ENCODE assay signal across 1 mouse cellular context in the genomic region with DNA sequence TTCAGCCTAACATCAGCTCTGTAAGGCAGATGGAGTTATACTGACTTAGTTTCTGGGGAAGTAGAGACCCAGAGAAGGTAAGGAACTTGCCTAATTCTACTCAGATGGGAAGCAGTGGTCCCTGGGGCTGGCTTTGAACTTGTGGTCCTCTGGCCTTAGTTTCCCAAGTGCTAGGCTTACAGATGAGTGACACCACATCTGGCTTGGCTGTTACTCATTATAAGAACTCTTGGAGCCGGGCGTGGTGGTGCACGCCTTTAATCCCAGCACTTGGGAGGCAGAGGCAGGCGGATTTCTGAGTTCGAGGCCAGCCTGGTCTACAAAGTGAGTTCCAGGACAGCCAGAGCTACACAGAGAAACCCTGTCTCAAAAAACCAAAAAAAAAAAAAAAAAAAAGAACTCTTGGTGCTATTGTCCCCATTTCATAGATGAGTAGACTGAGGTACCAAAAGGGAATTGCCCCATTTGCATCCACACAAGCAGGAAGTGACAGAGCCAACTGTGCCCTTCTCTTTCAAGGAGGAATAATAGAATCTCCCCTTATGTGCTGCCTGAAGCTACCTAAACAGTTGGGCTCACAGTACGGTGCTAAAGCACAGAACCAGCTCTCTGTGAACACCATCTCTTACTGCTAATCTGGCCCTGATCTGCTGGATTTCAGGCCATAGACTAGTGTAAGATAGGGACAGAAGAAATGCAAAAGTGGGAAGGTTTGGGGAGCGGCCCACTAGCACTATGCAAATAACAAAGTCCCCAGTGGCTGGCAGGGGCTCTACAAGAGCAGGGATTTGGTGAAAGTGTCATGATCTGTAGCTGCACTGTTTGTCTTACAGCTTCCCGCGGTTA.
TF ChIP-seq lines count a peak whose summit lies in the region.

No protein-coding gene starts in this region.

TF ChIP-seq in CH12.LX, 34 proteins besides CTCF, POLR2A, EP300 and RAD21 (continued from another document):
- TF ChIP-seq ELF1 (IDR thresholded peaks at IDR 0.05; ENCODE audit: low read depth, low read length) (peak; percentile 73), MAZ (IDR thresholded peaks at IDR 0.05; ENCODE audit: low read depth, low read length) (no peak), NRF1 (IDR thresholded peaks at IDR 0.05; ENCODE audit: low read depth, low read length) (no peak), HCFC1 (IDR thresholded peaks at IDR 0.05; ENCODE audit: low read depth, low read length) (no peak), MXI1 (IDR thresholded peaks at IDR 0.05; ENCODE audit: low read depth, low read length) (no peak), NELFE (IDR thresholded peaks at IDR 0.05; ENCODE audit: low read depth, low read length) (no peak), PAX5 (IDR thresholded peaks at IDR 0.05; ENCODE audit: low read length) (no peak), USF2 (conservative IDR thresholded peaks at IDR 0.05; ENCODE audit: low read depth, low read length) (no peak), ZKSCAN1 (IDR thresholded peaks at IDR 0.05; ENCODE audit: borderline replicate concordance, low read depth, low read length) (no peak), USF1 (IDR thresholded peaks at IDR 0.05; ENCODE audit: low read depth, low read length) (no peak), ZNF384 (IDR thresholded peaks at IDR 0.05; ENCODE audit: low read depth, low read length) (no peak), E2F4 (IDR thresholded peaks at IDR 0.05; ENCODE audit: insufficient replicate concordance, low read depth, low read length) (no peak), TCF12 (IDR thresholded peaks at IDR 0.05; ENCODE audit: low read depth, low read length) (0 out of 2 replicates have a peak, but pooled peaks have one; percentile 27), IRF4 (IDR thresholded peaks at IDR 0.05; ENCODE audit: low read depth, low read length) (peak; percentile 63), BHLHE40 (IDR thresholded peaks at IDR 0.05; ENCODE audit: low read depth, low read length) (0 out of 2 replicates have a peak, but pooled peaks have one; percentile 10), ZC3H11A (IDR thresholded peaks at IDR 0.05; ENCODE audit: low read depth, low read length) (no peak), TBP (conservative IDR thresholded peaks at IDR 0.05; ENCODE audit: low read depth, low read length) (no peak; the same call in 1 of the 2 replicates), RCOR1 (conservative IDR thresholded peaks at IDR 0.05; ENCODE audit: low read depth, low read length) (peak; percentile 89), ETS1 (conservative IDR thresholded peaks at IDR 0.05; ENCODE audit: low read depth, low read length) (peak; percentile 51; the same call in 1 of the 2 replicates), MYC (IDR thresholded peaks at IDR 0.05; ENCODE audit: low read depth, low read length) (no peak), ZMIZ1 (IDR thresholded peaks at IDR 0.05; ENCODE audit: low read depth, low read length) (no peak), UBTF (IDR thresholded peaks at IDR 0.05; ENCODE audit: low read depth, low read length) (no peak), JUN (IDR thresholded peaks at IDR 0.05; ENCODE audit: insufficient read depth, low read depth, low read length) (no peak), CHD2 (IDR thresholded peaks at IDR 0.05; ENCODE audit: low read length) (no peak), CHD1 (IDR thresholded peaks at IDR 0.05; ENCODE audit: low read depth, low read length) (no peak), MAFK (IDR thresholded peaks at IDR 0.05; ENCODE audit: insufficient replicate concordance, low read length) (no peak), POLR2AphosphoS2 (IDR thresholded peaks at IDR 0.05; ENCODE audit: low read depth, low read length) (no peak), SIN3A (IDR thresholded peaks at IDR 0.05; ENCODE audit: low read length) (no peak), SMC3 (IDR thresholded peaks at IDR 0.05; ENCODE audit: low read depth, low read length) (no peak), GABPA (IDR thresholded peaks at IDR 0.05; ENCODE audit: insufficient replicate concordance, low read depth, low read length) (no peak)
